Mouse (Mus musculus): ENCODE measurements at regions not wholly inside any gene's neighbourhood (a gene's known extent, or its start where the extent isn't known, plus 50 kb on each side); places are given as distances from the start of the nearest gene placed in this dataset.

DNA sequence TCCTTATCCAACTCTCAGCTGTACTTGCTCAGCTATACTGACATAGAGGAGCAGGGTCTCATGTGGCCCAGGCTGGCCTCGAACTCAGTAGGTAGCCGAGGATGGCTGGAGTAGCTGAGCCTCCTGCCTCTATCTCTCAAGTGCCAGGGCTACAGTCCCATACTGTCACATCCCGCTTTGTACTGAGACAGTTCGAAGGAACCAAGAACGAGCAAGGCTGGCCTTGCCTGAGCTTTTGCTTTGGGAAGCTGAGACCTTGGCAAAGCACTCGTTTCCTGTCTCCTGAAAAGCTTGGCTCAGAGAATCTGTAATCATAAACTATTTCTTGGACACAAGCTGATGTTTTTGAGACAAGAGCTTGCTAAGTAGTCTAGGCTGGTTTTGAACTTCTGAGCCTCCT is 169.7 kb downstream of the Papss1 start:
- Histone ChIP-seq H3K36me3 (replicated peaks in 1 of 2; ENCODE audit: control insufficient read depth in 1 of 2, insufficient read depth in 1 of 2, low read length in 1 of 2) (no peaks in the 10 kb centered on the region), H3K9me3 (replicated peaks; ENCODE audit: low read length) (no peaks in the 10 kb centered on the region), H3K27ac (ENCODE audit: insufficient read depth, low read depth) (no peak overlapping the region), H3K4me2 (ENCODE audit: insufficient read depth, low read depth, poor library complexity, severe bottlenecking) (no peak overlapping the region), H3K9ac (ENCODE audit: insufficient read depth, low read depth) (no peak overlapping the region), H3K4me1 (ENCODE audit: control insufficient read depth in 1 of 2, insufficient read depth in 2 of 2) (no peaks in the 10 kb centered on the region), H3K27me3 (replicated peaks) (no peaks in the 10 kb centered on the region), H3K4me3 (replicated peaks in 1 of 3; ENCODE audit: low read depth in 2 of 3, low read length in 2 of 3, poor library complexity in 1 of 3) (no peak overlapping the region), H3K79me2 (replicated peaks; ENCODE audit: control insufficient read depth, extremely low read depth, insufficient read depth, poor library complexity, severe bottlenecking) (no peaks in the 10 kb centered on the region)
- in situ Hi-C loops (cut with MboI; ENCODE audit: low pct_ligation_motif_present, low pct_unique_long_range_greater_than_20kb, low sequenced_read_pairs) (no loop called here), dilution Hi-C loops (cut with MboI; ENCODE audit: extremely low pct_ligation_motif_present, extremely low pct_unique_long_range_greater_than_20kb, low sequenced_read_pairs) (no loop called here)
- no peak for DNase-seq (ENCODE audit: extremely low read depth)
- TF ChIP-seq MXI1 (IDR thresholded peaks at IDR 0.05; ENCODE audit: low read depth, low read length) (no peak), USF2 (conservative IDR thresholded peaks at IDR 0.05; ENCODE audit: low read depth, low read length) (no peak), POLR2AphosphoS2 (IDR thresholded peaks at IDR 0.05; ENCODE audit: low read depth, low read length) (no peak), CHD1 (IDR thresholded peaks at IDR 0.05; ENCODE audit: low read depth, low read length) (no peak), ETS1 (conservative IDR thresholded peaks at IDR 0.05; ENCODE audit: low read depth, low read length) (no peak), KAT2A (IDR thresholded peaks at IDR 0.05; ENCODE audit: insufficient replicate concordance, low read length) (no peak), USF1 (IDR thresholded peaks at IDR 0.05; ENCODE audit: low read depth, low read length) (no peak), HCFC1 (IDR thresholded peaks at IDR 0.05; ENCODE audit: low read depth, low read length) (no peak), NELFE (IDR thresholded peaks at IDR 0.05; ENCODE audit: low read depth, low read length) (no peak), JUND (conservative IDR thresholded peaks at IDR 0.05; ENCODE audit: low read depth, low read length) (no peak), ZNF384 (IDR thresholded peaks at IDR 0.05; ENCODE audit: low read depth, low read length) (no peak), MEF2A (IDR thresholded peaks at IDR 0.05; ENCODE audit: borderline replicate concordance, low read depth, low read length) (no peak), ZC3H11A (IDR thresholded peaks at IDR 0.05; ENCODE audit: low read depth, low read length) (no peak), RCOR1 (conservative IDR thresholded peaks at IDR 0.05; ENCODE audit: low read depth, low read length) (no peak), EP300 (IDR thresholded peaks at IDR 0.05; ENCODE audit: low read length) (no peak), JUN (IDR thresholded peaks at IDR 0.05; ENCODE audit: insufficient read depth, low read depth, low read length) (no peak), MAX (IDR thresholded peaks at IDR 0.05; ENCODE audit: low read length) (no peak), IRF4 (IDR thresholded peaks at IDR 0.05; ENCODE audit: low read depth, low read length) (no peak), ZKSCAN1 (IDR thresholded peaks at IDR 0.05; ENCODE audit: borderline replicate concordance, low read depth, low read length) (no peak), ELF1 (IDR thresholded peaks at IDR 0.05; ENCODE audit: low read depth, low read length) (no peak)

DNA sequence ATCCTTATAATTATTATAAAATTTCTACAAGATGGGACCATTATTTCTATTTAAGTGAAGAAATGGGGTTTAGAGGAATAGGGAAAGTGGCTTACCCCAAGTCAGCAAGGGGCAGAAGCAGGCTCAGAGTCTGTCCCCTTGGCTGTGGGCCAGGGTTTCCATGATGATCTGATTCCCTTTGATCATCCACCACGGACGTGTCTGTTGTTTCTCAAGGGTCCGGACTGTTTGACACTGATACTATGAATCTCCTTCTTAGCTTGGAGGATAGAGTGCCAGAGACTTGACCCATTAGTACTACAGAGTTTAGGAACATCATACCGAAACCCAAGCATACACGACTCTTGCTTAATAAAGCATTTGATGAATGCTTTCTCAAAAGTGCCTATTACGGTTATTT is 172.9 kb downstream of the Papss1 start:
- Histone ChIP-seq H3K4me2 (ENCODE audit: insufficient read depth, low read depth, poor library complexity, severe bottlenecking) (no peak overlapping the region), H3K79me2 (replicated peaks; ENCODE audit: control insufficient read depth, extremely low read depth, insufficient read depth, poor library complexity, severe bottlenecking) (no peaks in the 10 kb centered on the region), H3K4me3 (replicated peaks in 1 of 3; ENCODE audit: low read depth in 2 of 3, low read length in 2 of 3, poor library complexity in 1 of 3) (no peak overlapping the region), H3K27ac (ENCODE audit: insufficient read depth, low read depth) (no peak overlapping the region), H3K36me3 (replicated peaks in 1 of 2; ENCODE audit: control insufficient read depth in 1 of 2, insufficient read depth in 1 of 2, low read length in 1 of 2) (no peaks in the 10 kb centered on the region), H3K4me1 (ENCODE audit: control insufficient read depth in 1 of 2, insufficient read depth in 2 of 2) (peaks cover 0 to 3% of the 10 kb centered on the region in 2 experiments; a peak in 1 of 4 replicates), H3K27me3 (replicated peaks) (no peaks in the 10 kb centered on the region), H3K9me3 (replicated peaks; ENCODE audit: low read length) (no peaks in the 10 kb centered on the region), H3K9ac (ENCODE audit: insufficient read depth, low read depth) (no peak overlapping the region)
- dilution Hi-C loops (cut with MboI; ENCODE audit: extremely low pct_ligation_motif_present, extremely low pct_unique_long_range_greater_than_20kb, low sequenced_read_pairs) (no loop called here), in situ Hi-C loops (cut with MboI; ENCODE audit: low pct_ligation_motif_present, low pct_unique_long_range_greater_than_20kb, low sequenced_read_pairs) (no loop called here)
- no peak for DNase-seq (ENCODE audit: extremely low read depth)
- TF ChIP-seq POLR2A (IDR thresholded peaks at IDR 0.05; ENCODE audit: low read depth, low read length) = no peak
- no peak for TF ChIP-seq NELFE (IDR thresholded peaks at IDR 0.05; ENCODE audit: low read depth, low read length)
- TF ChIP-seq ZKSCAN1 (IDR thresholded peaks at IDR 0.05; ENCODE audit: borderline replicate concordance, low read depth, low read length) = no peak
- no peak for TF ChIP-seq JUND (conservative IDR thresholded peaks at IDR 0.05; ENCODE audit: low read depth, low read length)
- TF ChIP-seq USF2 (conservative IDR thresholded peaks at IDR 0.05; ENCODE audit: low read depth, low read length) = no peak
- no peak for TF ChIP-seq ZNF384 (IDR thresholded peaks at IDR 0.05; ENCODE audit: low read depth, low read length)
- TF ChIP-seq CHD2 (IDR thresholded peaks at IDR 0.05; ENCODE audit: low read length) = no peak
- TF ChIP-seq ELF1 (IDR thresholded peaks at IDR 0.05; ENCODE audit: low read depth, low read length) = no peak
- no peak for TF ChIP-seq USF1 (IDR thresholded peaks at IDR 0.05; ENCODE audit: low read depth, low read length)
- no peak for TF ChIP-seq E2F4 (IDR thresholded peaks at IDR 0.05; ENCODE audit: insufficient replicate concordance, low read depth, low read length)
- TF ChIP-seq BHLHE40 (IDR thresholded peaks at IDR 0.05; ENCODE audit: low read depth, low read length) = no peak
- TF ChIP-seq MAX (IDR thresholded peaks at IDR 0.05; ENCODE audit: low read length) = no peak
- TF ChIP-seq KAT2A (IDR thresholded peaks at IDR 0.05; ENCODE audit: insufficient replicate concordance, low read length) = no peak
- no peak for TF ChIP-seq UBTF (IDR thresholded peaks at IDR 0.05; ENCODE audit: low read depth, low read length)
- TF ChIP-seq MXI1 (IDR thresholded peaks at IDR 0.05; ENCODE audit: low read depth, low read length) = no peak
- TF ChIP-seq ETS1 (conservative IDR thresholded peaks at IDR 0.05; ENCODE audit: low read depth, low read length) = no peak
- TF ChIP-seq CHD1 (IDR thresholded peaks at IDR 0.05; ENCODE audit: low read depth, low read length) = no peak
